ENCODE assay signal across 14 mouse cellular contexts in the genomic region with DNA sequence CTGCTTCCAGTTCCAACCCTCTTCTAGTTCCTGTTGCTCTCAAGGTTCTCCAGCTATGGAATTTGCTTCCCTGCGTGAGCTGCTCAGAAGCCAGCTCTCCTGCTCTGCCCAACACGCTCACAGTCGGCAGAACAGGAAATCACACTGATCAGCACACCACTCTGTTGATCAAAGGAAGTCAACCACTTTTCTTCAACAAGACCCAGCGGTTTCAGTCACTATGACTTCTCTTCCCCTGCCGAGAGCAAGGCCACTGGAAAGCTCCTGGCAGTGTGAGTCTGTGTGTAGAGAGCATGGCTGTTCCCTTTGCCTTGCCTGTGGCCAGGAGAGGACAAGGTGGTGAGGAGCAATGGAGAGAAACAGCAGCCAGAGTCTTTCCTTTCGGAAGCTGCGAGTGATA.
DNase-seq lines count a peak whose midpoint lies in the region; ATAC-seq and TF ChIP-seq lines count a peak whose summit lies in the region.
"Had no signal": no experiment of that assay in that cellular context is flagged by ENCODE, and none has a peak within 500 bp of the region (broad histone marks: within the 10 kb centered on the region; RNA-seq: fewer than 3 reads in every experiment).

No protein-coding gene starts in this region.

- no peak for TF ChIP-seq POLR2A in spleen, adult 2 months (IDR thresholded peaks at IDR 0.05; ENCODE audit: low read depth, low read length)

- H3K27ac ChIP-seq in spleen, adult 2 months (ENCODE audit: insufficient read depth, low read length) = peak overlapping the region; percentile 31; the same call in 1 of the 2 replicates
- H3K27ac ChIP-seq: kidney, embryonic 15.5 days; limb, embryonic 13.5 days; macrophage had no signal

- H3K4me1 ChIP-seq in spleen, adult 2 months (ENCODE audit: control insufficient read depth, insufficient read depth, insufficient read length) = peaks cover 12% of the 10 kb centered on the region; the same call in 1 of the 2 replicates
- H3K4me1 ChIP-seq: kidney, embryonic 15.5 days had no signal

- no peak for TF ChIP-seq CTCF in spleen, adult 2 months (IDR thresholded peaks at IDR 0.05; ENCODE audit: extremely low read depth, insufficient read depth, insufficient read length, insufficient replicate concordance)

- no peak for ATAC-seq in cerebellum, adult (ENCODE audit: insufficient number of reproducible peaks, low FRiP score, low TSS enrichment)
- ATAC-seq: midbrain, embryonic 16.5 days; Patski had no signal

- WGBS in spleen, adult 2 months = 40% methylated on average over 7 of the region's 7 CpGs

- H3K27me3 ChIP-seq in spleen, adult 2 months (ENCODE audit: control insufficient read depth, insufficient read depth, low read length) = no peaks in the 10 kb centered on the region
- H3K27me3 ChIP-seq: kidney, embryonic 15.5 days; limb, embryonic 13.5 days; Patski had no signal

- peak; percentile 5 to 6 for DNase-seq in cerebellum, postnatal 10 days
- DNase-seq in spleen, adult 2 months (ENCODE audit: low read depth in 1 of 2, low spot score in 2 of 2) = no peak
- DNase-seq in spleen, adult 12 weeks (ENCODE audit: low spot score) = no peak
- DNase-seq in thymus, adult 18-20 months = peak; percentile 1 to 23
- no peak for DNase-seq in layer of hippocampus, adult 18-20 months (ENCODE audit: low spot score in 2 of 2)
- DNase-seq in urinary bladder, postnatal 36 days (ENCODE audit: low spot score in 2 of 2) = no peak
- no peak for DNase-seq in cerebellum, adult 11-12 months
- DNase-seq: cerebellum, adult 18-20 months had no signal

- H3K4me3 ChIP-seq in spleen, adult 2 months (ENCODE audit: extremely low read depth, insufficient read depth, insufficient read length) = no peak overlapping the region
- H3K4me3 ChIP-seq: kidney, embryonic 15.5 days; limb, embryonic 13.5 days had no signal

- H3K36me3 ChIP-seq in spleen, adult 2 months (ENCODE audit: control insufficient read depth, insufficient read depth, low read length) = peaks cover 3% of the 10 kb centered on the region

Comparison
In these comparisons a context has a peak if more than half of its experiments do, and no peak if none do; other contexts are left out.
1. DNase-seq: peak in cerebellum, postnatal 10 days (2 of 2) and thymus, adult 18-20 months (2 of 2); none in spleen, adult 2 months (0 of 2), spleen, adult 12 weeks (single experiment), layer of hippocampus, adult 18-20 months (0 of 2), urinary bladder, postnatal 36 days (0 of 2) and cerebellum, adult 11-12 months (single experiment).